Mouse (Mus musculus) intestine, embryonic 14.5 days (tissue): ENCODE results near the gene Ak7. TPM values are rescaled to one million over a fixed set of nuclear protein-coding genes. Genes with fewer than 3 reads are reported as not detected.

Experiments
- ATAC-seq: fragments of 200-750 bp; cut with Nextera tagmentation; replicated peaks from 2 replicates; pipeline ENCODE4 v1.8.0; 2017; ENCODE audit warnings: low read depth, moderate number of reproducible peaks, moderate TSS enrichment, moderate library complexity; ENCODE audit not compliant: low FRiP score, low TSS enrichment
- DNase-seq: peaks from one replicate; pipeline ENCODE4 v3.0.0-alpha.2; 2018; ENCODE audit warnings: low spot score
- H3K27ac ChIP-seq: fragments of 300-500 bp; sonication (generic); 2 replicates; pipeline ENCODE4 v1.5.1; 2014; ENCODE audit warnings: low read depth, mild to moderate bottlenecking, control low read depth
- H3K27me3 ChIP-seq: fragments of 300-500 bp; sonication (generic); replicated peaks from 2 replicates; pipeline ENCODE4 v1.6.1; 2014; ENCODE audit warnings: low read length, control low read depth; ENCODE audit not compliant: control insufficient read depth, insufficient read depth
- H3K36me3 ChIP-seq: fragments of 300-500 bp; sonication (generic); 2 replicates; pipeline ENCODE4 v1.6.1; 2014; ENCODE audit warnings: low read length, control low read depth; ENCODE audit not compliant: control insufficient read depth, insufficient read depth
- H3K4me1 ChIP-seq: fragments of 300-500 bp; sonication (generic); replicated peaks from 2 replicates; pipeline ENCODE4 v1.6.1; 2014; ENCODE audit warnings: low read length, control low read depth, mixed read lengths; ENCODE audit not compliant: control insufficient read depth, insufficient read depth
- H3K4me2 ChIP-seq: fragments of 300-500 bp; sonication (generic); 2 replicates; pipeline ENCODE4 v1.6.1; 2014; ENCODE audit warnings: low read length
- H3K4me3 ChIP-seq: fragments of 300-500 bp; sonication (generic); 2 replicates; pipeline ENCODE4 v1.5.1; 2014; ENCODE audit warnings: low read depth, low read length, control low read depth, mixed read lengths
- H3K9ac ChIP-seq: fragments of 300-500 bp; sonication (generic); 2 replicates; pipeline ENCODE4 v1.6.1; 2014; ENCODE audit warnings: mild to moderate bottlenecking, low read length
- H3K9me3 ChIP-seq: fragments of 300-500 bp; sonication (generic); 2 replicates; pipeline ENCODE4 v1.6.1; 2016; ENCODE audit warnings: low read length, control low read depth; ENCODE audit not compliant: control insufficient read depth
- WGBS: fragments of 180-500 bp; shearing (Covaris S2); extraction: QIAGEN DNeasy Blood & Tissue Kit; methylation state at CpG from one replicate; pipeline ENCODE4 v1.1.7; 2014; 5-methylcytosine and 5-hydroxymethylcytosine counted together
- polyA plus RNA-seq: library from polyadenylated mRNA; unstranded; fragments of >200 nt; fragmentation: Nextera tagmentation; extraction: Ambion mirVana; gene quantifications from 2 replicates; pipeline ENCODE4 v1.2.1, GENCODE M21; 2014

Ak7 gene
- 0.37 and 0.38 TPM in 2 replicates for polyA plus RNA-seq

- H3K4me3 ChIP-seq, result no peak within 1 kb of the TSS
- peak; percentile 91 for ATAC-seq
- peak; percentile 88 for DNase-seq
- WGBS, result 12% methylated on average over 22 of the region's 22 CpGs
- H3K4me2 ChIP-seq, result peak within 1 kb of the TSS; percentile 43
- H3K9ac ChIP-seq, result no peak within 1 kb of the TSS
- H3K36me3 ChIP-seq, result peaks cover 12% of the 10 kb centered on the region
- no peaks in the 10 kb centered on the region for H3K4me1 ChIP-seq
- H3K27me3 ChIP-seq, result no peaks in the 10 kb centered on the region
- H3K9me3 ChIP-seq, result no peaks in the 10 kb centered on the region
- H3K27ac ChIP-seq, result no peak within 1 kb of the TSS
Measured at GRCm38 (mm10) chr12:105705799-105706487, at the start of gene Ak7. Gene Ak7 (plus strand): TSS chr12:105705976.

- no peak overlapping the region for H3K4me3 ChIP-seq
- no peak overlapping the region for H3K9ac ChIP-seq
- no peaks in the 10 kb centered on the region for H3K4me1 ChIP-seq
- H3K27ac ChIP-seq, result no peak overlapping the region
- no peaks in the 10 kb centered on the region for H3K9me3 ChIP-seq
- no peak overlapping the region for H3K4me2 ChIP-seq
- no peaks in the 10 kb centered on the region for H3K27me3 ChIP-seq
- no peak for DNase-seq
- no peak for ATAC-seq
- 90% methylated on average over 8 of the region's 8 CpGs for WGBS
- H3K36me3 ChIP-seq, result peaks cover 32% of the 10 kb centered on the region
Measured at GRCm38 (mm10) chr12:105676274-105676673, 29.5 kb upstream of the Ak7 start.

GRCm38 (mm10) chr12:105678211-105678610, 27.6 kb upstream of the Ak7 start:
- Histone ChIP-seq H3K9me3 (no peaks in the 10 kb centered on the region), H3K36me3 (peaks cover 30% of the 10 kb centered on the region), H3K4me1 (peaks cover under 1% of the 10 kb centered on the region), H3K4me2 (no peak overlapping the region), H3K27ac (no peak overlapping the region), H3K9ac (no peak overlapping the region), H3K4me3 (no peak overlapping the region), H3K27me3 (no peaks in the 10 kb centered on the region)
- no peak for DNase-seq
- no peak for ATAC-seq
- WGBS, result 90% methylated on average over 7 of the region's 7 CpGs

GRCm38 (mm10) chr12:105678762-105679161, 27.0 kb upstream of the Ak7 start:
- no peak for ATAC-seq
- Histone ChIP-seq H3K27me3 (no peaks in the 10 kb centered on the region), H3K4me2 (no peak overlapping the region), H3K4me3 (no peak overlapping the region), H3K36me3 (peaks cover 25% of the 10 kb centered on the region), H3K4me1 (peaks cover 6% of the 10 kb centered on the region), H3K27ac (no peak overlapping the region), H3K9me3 (no peaks in the 10 kb centered on the region), H3K9ac (no peak overlapping the region)
- no peak for DNase-seq
- WGBS, result 81% methylated on average over 3 of the region's 3 CpGs

GRCm38 (mm10) chr12:105683933-105684901, 21.6 kb upstream of the Ak7 start, which contains the start of gene Gskip:
Gene Gskip (plus strand): TSS chr12:105684829.
- peak within 1 kb of the TSS; percentile 69 for H3K4me2 ChIP-seq
- H3K27me3 ChIP-seq, result no peaks in the 10 kb centered on the region
- peak within 1 kb of the TSS; percentile 99 for H3K4me3 ChIP-seq
- DNase-seq (peak; percentile 77), ATAC-seq (peak; percentile 48)
- WGBS, result under 1% methylated on average over 41 of the region's 41 CpGs
- H3K4me1 ChIP-seq, result peaks cover 15% of the 10 kb centered on the region
- H3K9me3 ChIP-seq, result no peaks in the 10 kb centered on the region
- H3K36me3 ChIP-seq, result peaks cover 1% of the 10 kb centered on the region; the same call in 1 of the 2 replicates
- H3K27ac ChIP-seq, result peak within 1 kb of the TSS; percentile 87
- H3K9ac ChIP-seq, result peak within 1 kb of the TSS; percentile 83

- Histone ChIP-seq H3K9ac (peak within 1 kb of the TSS; percentile 83), H3K9me3 (no peaks in the 10 kb centered on the region), H3K4me2 (peak within 1 kb of the TSS; percentile 69), H3K4me1 (peaks cover 15% of the 10 kb centered on the region), H3K36me3 (peaks cover 10% of the 10 kb centered on the region; the same call in 1 of the 2 replicates), H3K4me3 (peak within 1 kb of the TSS; percentile 99), H3K27me3 (no peaks in the 10 kb centered on the region), H3K27ac (peak within 1 kb of the TSS; percentile 87)
- 1% methylated on average over 72 of the region's 73 CpGs for WGBS
- DNase-seq (peak; percentile 99), ATAC-seq (peak; percentile 90)
Measured at GRCm38 (mm10) chr12:105685001-105685691, 20.6 kb upstream of the Ak7 start, which contains the start of gene Atg2b. Gene Atg2b (minus strand): TSS chr12:105685211.

- peaks cover 15% of the 10 kb centered on the region for H3K4me1 ChIP-seq
- WGBS, result 85% methylated on average over 3 of the region's 3 CpGs
- H3K36me3 ChIP-seq, result peaks cover 12% of the 10 kb centered on the region; the same call in 1 of the 2 replicates
- H3K4me3 ChIP-seq, result no peak overlapping the region
- H3K27me3 ChIP-seq, result no peaks in the 10 kb centered on the region
- ATAC-seq, result no peak
- H3K9ac ChIP-seq, result peak overlapping the region; percentile 83; the same call in 1 of the 2 replicates
- no peak for DNase-seq
- H3K4me2 ChIP-seq, result peak overlapping the region; percentile 66; the same call in 1 of the 2 replicates
- H3K9me3 ChIP-seq, result no peaks in the 10 kb centered on the region
- H3K27ac ChIP-seq, result no peak overlapping the region
Measured at GRCm38 (mm10) chr12:105686791-105687190, 19.0 kb upstream of the Ak7 start.

GRCm38 (mm10) chr12:105687416-105687815, 18.4 kb upstream of the Ak7 start:
- Histone ChIP-seq H3K9me3 (no peaks in the 10 kb centered on the region), H3K36me3 (peaks cover 12% of the 10 kb centered on the region; the same call in 1 of the 2 replicates), H3K27ac (no peak overlapping the region), H3K9ac (no peak overlapping the region), H3K4me3 (no peak overlapping the region), H3K27me3 (no peaks in the 10 kb centered on the region), H3K4me1 (peaks cover 15% of the 10 kb centered on the region), H3K4me2 (no peak overlapping the region)
- 81% methylated on average over 4 of the region's 4 CpGs for WGBS
- DNase-seq (no peak), ATAC-seq (no peak)
